Mouse (Mus musculus): ENCODE measurements around the gene Polr3e. TPM values are rescaled to one million over a fixed set of nuclear protein-coding genes. Genes with fewer than 3 reads are reported as not detected.
"Not testable (repeated sequence)": the region's sequence is repeated elsewhere in the genome, so short reads cannot be mapped to it uniquely, and the experiment has no call there.

Polr3e gene
- polyA plus RNA-seq, 1 experiment from 2014 or later, result 30.5 TPM

GRCm38 (mm10) chr7:120943936-120944509, 26.5 kb downstream of the Polr3e start:
- DNase-seq (ENCODE audit: low spot score) (no peak), ATAC-seq (replicated peaks; ENCODE audit: low FRiP score, low TSS enrichment, low read depth) (no peak)
- H3K27ac ChIP-seq (ENCODE audit: low read depth), result no peak overlapping the region
- no peaks in the 10 kb centered on the region for H3K9me3 ChIP-seq (ENCODE audit: control insufficient read depth, low read length)
- H3K4me3 ChIP-seq (ENCODE audit: low read depth, low read length), result no peak overlapping the region
- peaks cover 81% of the 10 kb centered on the region for H3K36me3 ChIP-seq (ENCODE audit: control insufficient read depth, insufficient read depth, low read length)
- H3K9ac ChIP-seq (ENCODE audit: low read length), result no peak overlapping the region
- H3K27me3 ChIP-seq (replicated peaks; ENCODE audit: control insufficient read depth, insufficient read depth, low read length), result no peaks in the 10 kb centered on the region
- H3K4me2 ChIP-seq (ENCODE audit: low read length), result no peak overlapping the region
- H3K4me1 ChIP-seq (replicated peaks; ENCODE audit: control insufficient read depth, insufficient read depth, low read length), result no peaks in the 10 kb centered on the region
- WGBS, result 83% methylated on average over 7 of the region's 8 CpGs

DNA sequence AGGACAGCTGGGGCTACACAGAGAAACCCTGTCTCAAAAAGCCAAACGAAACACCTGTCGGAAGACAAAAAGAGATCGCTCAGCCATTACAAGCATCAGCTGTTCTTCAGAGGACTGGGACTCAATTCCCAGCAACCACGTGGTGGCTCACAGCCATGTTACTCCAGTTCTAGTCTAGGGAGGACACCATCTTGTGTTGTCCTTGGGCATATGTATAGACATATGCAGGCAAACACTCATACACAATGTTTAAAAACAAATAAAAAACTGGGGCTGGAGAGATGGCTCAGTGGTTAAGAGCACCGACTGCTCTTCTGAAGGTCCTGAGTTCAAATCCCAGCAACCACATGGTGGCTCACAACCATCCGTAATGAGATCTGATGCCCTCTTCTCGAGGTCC, 36.0 kb downstream of the Polr3e start:
- H3K27ac ChIP-seq (ENCODE audit: low read depth); H3K9ac ChIP-seq (ENCODE audit: low read length); H3K9me3 ChIP-seq (ENCODE audit: control insufficient read depth, low read length); H3K4me1 ChIP-seq (replicated peaks; ENCODE audit: control insufficient read depth, insufficient read depth, low read length); DNase-seq (ENCODE audit: low spot score); H3K4me3 ChIP-seq (ENCODE audit: low read depth, low read length); H3K27me3 ChIP-seq (replicated peaks; ENCODE audit: control insufficient read depth, insufficient read depth, low read length); ATAC-seq (replicated peaks; ENCODE audit: low FRiP score, low TSS enrichment, low read depth); H3K4me2 ChIP-seq (ENCODE audit: low read length): not testable (repeated sequence)
- H3K36me3 ChIP-seq (ENCODE audit: control insufficient read depth, insufficient read depth, low read length), result peaks cover 41% of the 10 kb centered on the region
- WGBS, result 87% methylated on average over 7 of the region's 7 CpGs

- H3K4me1 ChIP-seq (replicated peaks; ENCODE audit: control insufficient read depth, insufficient read depth, low read length), result no peaks in the 10 kb centered on the region
- H3K36me3 ChIP-seq (ENCODE audit: control insufficient read depth, insufficient read depth, low read length), result peaks cover 53% of the 10 kb centered on the region
- H3K27me3 ChIP-seq (replicated peaks; ENCODE audit: control insufficient read depth, insufficient read depth, low read length), result no peaks in the 10 kb centered on the region
- no peak overlapping the region for H3K27ac ChIP-seq (ENCODE audit: low read depth)
- H3K9me3 ChIP-seq (ENCODE audit: control insufficient read depth, low read length), result no peaks in the 10 kb centered on the region
- H3K4me2 ChIP-seq (ENCODE audit: low read length), result no peak overlapping the region
- no peak overlapping the region for H3K4me3 ChIP-seq (ENCODE audit: low read depth, low read length)
- no peak overlapping the region for H3K9ac ChIP-seq (ENCODE audit: low read length)
- ATAC-seq (replicated peaks; ENCODE audit: low FRiP score, low TSS enrichment, low read depth) (no peak), DNase-seq (ENCODE audit: low spot score) (no peak)
- WGBS, result 86% methylated on average over 2 of the region's 2 CpGs
These were observed 42.6 kb downstream of the Polr3e start for GRCm38 (mm10) chr7:120960116-120960515.

GRCm38 (mm10) chr7:120960601-120961000, 43.1 kb downstream of the Polr3e start:
- no peak overlapping the region for H3K27ac ChIP-seq (ENCODE audit: low read depth)
- H3K27me3 ChIP-seq (replicated peaks; ENCODE audit: control insufficient read depth, insufficient read depth, low read length), result no peaks in the 10 kb centered on the region
- H3K36me3 ChIP-seq (ENCODE audit: control insufficient read depth, insufficient read depth, low read length), result peaks cover 53% of the 10 kb centered on the region
- WGBS, result 87% methylated on average over 6 of the region's 6 CpGs
- no peak overlapping the region for H3K4me2 ChIP-seq (ENCODE audit: low read length)
- DNase-seq (ENCODE audit: low spot score), result peak; percentile 51
- no peak overlapping the region for H3K9ac ChIP-seq (ENCODE audit: low read length)
- H3K4me3 ChIP-seq (ENCODE audit: low read depth, low read length), result no peak overlapping the region
- H3K9me3 ChIP-seq (ENCODE audit: control insufficient read depth, low read length), result no peaks in the 10 kb centered on the region
- no peaks in the 10 kb centered on the region for H3K4me1 ChIP-seq (replicated peaks; ENCODE audit: control insufficient read depth, insufficient read depth, low read length)
- ATAC-seq (replicated peaks; ENCODE audit: low FRiP score, low TSS enrichment, low read depth), result no peak

DNA sequence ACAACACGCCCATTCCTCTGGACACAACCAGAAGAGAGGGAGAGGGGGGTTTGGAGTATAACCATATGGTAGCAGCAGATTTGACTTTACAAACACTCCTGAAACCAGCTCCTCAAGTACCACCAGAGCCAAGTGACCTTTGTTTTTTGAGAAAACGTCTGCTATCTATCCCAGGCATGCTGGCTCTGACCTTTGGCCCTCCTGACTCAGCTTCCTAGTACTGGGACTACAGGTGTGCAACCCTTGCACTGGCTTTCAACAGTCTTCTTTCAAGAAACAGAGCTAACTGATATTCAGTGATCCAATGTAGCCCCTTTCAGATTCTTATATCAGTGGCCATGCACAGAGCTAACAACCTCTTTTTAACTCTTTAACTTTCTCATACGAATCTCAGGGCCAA, 44.3 kb downstream of the Polr3e start:
- Histone ChIP-seq H3K27ac (ENCODE audit: low read depth) (no peak overlapping the region), H3K9me3 (ENCODE audit: control insufficient read depth, low read length) (no peaks in the 10 kb centered on the region), H3K27me3 (replicated peaks; ENCODE audit: control insufficient read depth, insufficient read depth, low read length) (no peaks in the 10 kb centered on the region), H3K4me1 (replicated peaks; ENCODE audit: control insufficient read depth, insufficient read depth, low read length) (no peaks in the 10 kb centered on the region), H3K4me2 (ENCODE audit: low read length) (no peak overlapping the region), H3K9ac (ENCODE audit: low read length) (no peak overlapping the region), H3K36me3 (ENCODE audit: control insufficient read depth, insufficient read depth, low read length) (peaks cover 44% of the 10 kb centered on the region), H3K4me3 (ENCODE audit: low read depth, low read length) (no peak overlapping the region)
- WGBS, result 51% methylated on average over 3 of the region's 3 CpGs
- no peak for ATAC-seq (replicated peaks; ENCODE audit: low FRiP score, low TSS enrichment, low read depth)
- no peak for DNase-seq (ENCODE audit: low spot score)

GRCm38 (mm10) chr7:120963126-120963525, 45.6 kb downstream of the Polr3e start:
- Histone ChIP-seq H3K9ac (ENCODE audit: low read length) (no peak overlapping the region), H3K4me3 (ENCODE audit: low read depth, low read length) (no peak overlapping the region), H3K4me1 (replicated peaks; ENCODE audit: control insufficient read depth, insufficient read depth, low read length) (no peaks in the 10 kb centered on the region), H3K4me2 (ENCODE audit: low read length) (no peak overlapping the region), H3K9me3 (ENCODE audit: control insufficient read depth, low read length) (no peaks in the 10 kb centered on the region), H3K27me3 (replicated peaks; ENCODE audit: control insufficient read depth, insufficient read depth, low read length) (no peaks in the 10 kb centered on the region), H3K27ac (ENCODE audit: low read depth) (no peak overlapping the region), H3K36me3 (ENCODE audit: control insufficient read depth, insufficient read depth, low read length) (peaks cover 42% of the 10 kb centered on the region)
- DNase-seq (ENCODE audit: low spot score) (no peak), ATAC-seq (replicated peaks; ENCODE audit: low FRiP score, low TSS enrichment, low read depth) (no peak)
- 75% methylated on average over 5 of the region's 5 CpGs for WGBS

- peaks cover 22% of the 10 kb centered on the region for H3K36me3 ChIP-seq (ENCODE audit: control insufficient read depth, insufficient read depth, low read length)
- H3K4me2 ChIP-seq (ENCODE audit: low read length), result no peak overlapping the region
- no peaks in the 10 kb centered on the region for H3K9me3 ChIP-seq (ENCODE audit: control insufficient read depth, low read length)
- no peak for ATAC-seq (replicated peaks; ENCODE audit: low FRiP score, low TSS enrichment, low read depth)
- 68% methylated on average over 7 of the region's 7 CpGs for WGBS
- no peaks in the 10 kb centered on the region for H3K27me3 ChIP-seq (replicated peaks; ENCODE audit: control insufficient read depth, insufficient read depth, low read length)
- H3K4me3 ChIP-seq (ENCODE audit: low read depth, low read length), result no peak overlapping the region
- no peaks in the 10 kb centered on the region; the same call in 1 of the 2 replicates for H3K4me1 ChIP-seq (replicated peaks; ENCODE audit: control insufficient read depth, insufficient read depth, low read length)
- DNase-seq (ENCODE audit: low spot score), result no peak
- no peak overlapping the region for H3K27ac ChIP-seq (ENCODE audit: low read depth)
- no peak overlapping the region for H3K9ac ChIP-seq (ENCODE audit: low read length)
These were observed 51.7 kb downstream of the Polr3e start for GRCm38 (mm10) chr7:120969221-120969620.

- no peak for DNase-seq (ENCODE audit: low spot score)
- Histone ChIP-seq H3K27me3 (replicated peaks; ENCODE audit: control insufficient read depth, insufficient read depth, low read length) (no peaks in the 10 kb centered on the region), H3K4me1 (replicated peaks; ENCODE audit: control insufficient read depth, insufficient read depth, low read length) (peaks cover under 1% of the 10 kb centered on the region; the same call in 1 of the 2 replicates), H3K27ac (ENCODE audit: low read depth) (no peak overlapping the region), H3K9me3 (ENCODE audit: control insufficient read depth, low read length) (no peaks in the 10 kb centered on the region), H3K9ac (ENCODE audit: low read length) (no peak overlapping the region), H3K4me2 (ENCODE audit: low read length) (no peak overlapping the region), H3K36me3 (ENCODE audit: control insufficient read depth, insufficient read depth, low read length) (peaks cover 22% of the 10 kb centered on the region), H3K4me3 (ENCODE audit: low read depth, low read length) (no peak overlapping the region)
- no peak for ATAC-seq (replicated peaks; ENCODE audit: low FRiP score, low TSS enrichment, low read depth)
- 77% methylated on average over 5 of the region's 5 CpGs for WGBS
These were observed 52.6 kb downstream of the Polr3e start for GRCm38 (mm10) chr7:120970112-120970511.

GRCm38 (mm10) chr7:120972471-120972870, 54.9 kb downstream of the Polr3e start:
- not testable (repeated sequence) for H3K4me2 ChIP-seq (ENCODE audit: low read length); H3K9me3 ChIP-seq (ENCODE audit: control insufficient read depth, low read length); H3K27ac ChIP-seq (ENCODE audit: low read depth); H3K4me3 ChIP-seq (ENCODE audit: low read depth, low read length); ATAC-seq (replicated peaks; ENCODE audit: low FRiP score, low TSS enrichment, low read depth); DNase-seq (ENCODE audit: low spot score); H3K9ac ChIP-seq (ENCODE audit: low read length); H3K27me3 ChIP-seq (replicated peaks; ENCODE audit: control insufficient read depth, insufficient read depth, low read length)
- peaks cover 18% of the 10 kb centered on the region for H3K36me3 ChIP-seq (ENCODE audit: control insufficient read depth, insufficient read depth, low read length)
- 94% methylated on average over 2 of the region's 2 CpGs for WGBS
- H3K4me1 ChIP-seq (replicated peaks; ENCODE audit: control insufficient read depth, insufficient read depth, low read length), result peaks cover 15% of the 10 kb centered on the region; the same call in 1 of the 2 replicates
